Mouse (Mus musculus): ENCODE results near the gene Fntb.

DNA sequence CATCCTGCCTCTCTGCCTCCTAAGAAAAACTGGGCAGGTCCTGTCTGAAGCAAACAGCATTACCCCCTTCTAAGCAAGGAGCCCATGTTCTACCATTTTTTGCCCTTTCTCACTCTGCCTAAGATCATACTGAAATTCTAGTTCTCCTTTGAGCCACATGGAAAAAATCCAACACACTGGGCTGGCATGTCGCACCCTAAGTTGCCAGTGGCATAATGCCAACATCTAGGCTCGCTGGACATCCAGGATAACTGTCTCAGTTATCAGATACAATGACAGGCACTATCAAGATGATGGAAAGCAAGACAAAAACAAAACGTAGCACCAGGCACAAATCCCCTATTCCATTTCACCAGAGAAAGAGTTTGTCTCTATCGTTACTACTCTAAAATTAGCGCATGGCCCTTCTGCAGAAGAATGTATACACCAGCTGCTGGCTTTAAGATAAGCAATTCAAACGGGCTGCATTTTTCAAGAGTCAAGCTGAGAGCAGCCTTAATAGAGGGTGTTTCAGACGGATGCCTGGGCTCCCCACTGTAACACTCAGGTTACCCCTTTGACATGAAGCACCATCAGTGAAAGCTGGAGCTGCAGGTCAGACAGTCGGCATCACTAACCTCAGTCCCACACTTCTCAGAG lies 25.2 kb downstream of the Fntb start:
- no peak for TF ChIP-seq CTCF (IDR thresholded peaks at IDR 0.05; ENCODE audit: low read depth)
- no peak for TF ChIP-seq EP300 (IDR thresholded peaks at IDR 0.05; ENCODE audit: low read depth)

All from liver, postnatal 0 days (tissue).